Mouse (Mus musculus): ENCODE measurements around the gene Gm20509.
A peak's percentile ranks its signal among the peaks of the same experiment; 100 is the strongest.
"Not testable (repeated sequence)": the region's sequence is repeated elsewhere in the genome, so short reads cannot be mapped to it uniquely, and the experiment has no call there.

The Gm20509 gene

GRCm38 (mm10) chr9:73102181-73102580 is at the start of gene Gm20509:
TSS of gene Gm20509 (plus strand) at chr9:73102470.
- no peak for DNase-seq (ENCODE audit: extremely low spot score)

- no peak for DNase-seq (ENCODE audit: extremely low spot score)
These were observed 46.8 kb upstream of the Gm20509 start for GRCm38 (mm10) chr9:73055441-73055911.

- no peak for DNase-seq (ENCODE audit: extremely low spot score)
These were observed 43.0 kb upstream of the Gm20509 start for GRCm38 (mm10) chr9:73059224-73059623.

- DNase-seq (ENCODE audit: extremely low spot score) = peak; percentile 30
These were observed 38.5 kb upstream of the Gm20509 start for GRCm38 (mm10) chr9:73063621-73064290.

GRCm38 (mm10) chr9:73067086-73067485 is 35.2 kb upstream of the Gm20509 start:
- DNase-seq (ENCODE audit: extremely low spot score) = peak; percentile 37

- DNase-seq (ENCODE audit: extremely low spot score) = no peak
These were observed 34.0 kb upstream of the Gm20509 start for GRCm38 (mm10) chr9:73068230-73068679.

- no peak for DNase-seq (ENCODE audit: extremely low spot score)
These were observed 33.6 kb upstream of the Gm20509 start for GRCm38 (mm10) chr9:73068688-73069087.

- DNase-seq (ENCODE audit: extremely low spot score) = no peak
These were observed 31.2 kb upstream of the Gm20509 start for GRCm38 (mm10) chr9:73070971-73071659.

- DNase-seq (ENCODE audit: extremely low spot score) = no peak
These were observed 29.8 kb upstream of the Gm20509 start for GRCm38 (mm10) chr9:73072426-73072825.

GRCm38 (mm10) chr9:73073169-73073568 is 29.1 kb upstream of the Gm20509 start:
- DNase-seq (ENCODE audit: extremely low spot score) = no peak

GRCm38 (mm10) chr9:73079349-73079748 is 22.9 kb upstream of the Gm20509 start:
- not testable (repeated sequence) for DNase-seq (ENCODE audit: extremely low spot score)

- DNase-seq (ENCODE audit: extremely low spot score) = no peak
These were observed 22.4 kb upstream of the Gm20509 start for GRCm38 (mm10) chr9:73079801-73080325.

GRCm38 (mm10) chr9:73082291-73083000 is 19.8 kb upstream of the Gm20509 start:
- no peak for DNase-seq (ENCODE audit: extremely low spot score)

GRCm38 (mm10) chr9:73083956-73084355 is 18.3 kb upstream of the Gm20509 start:
- no peak for DNase-seq (ENCODE audit: extremely low spot score)

- no peak for DNase-seq (ENCODE audit: extremely low spot score)
These were observed 16.4 kb upstream of the Gm20509 start for GRCm38 (mm10) chr9:73085845-73086244.

- DNase-seq (ENCODE audit: extremely low spot score) = no peak
These were observed 15.1 kb upstream of the Gm20509 start for GRCm38 (mm10) chr9:73087121-73087520.

GRCm38 (mm10) chr9:73087581-73087980 is 14.7 kb upstream of the Gm20509 start:
- DNase-seq (ENCODE audit: extremely low spot score) = no peak

- no peak for DNase-seq (ENCODE audit: extremely low spot score)
These were observed 12.9 kb upstream of the Gm20509 start for GRCm38 (mm10) chr9:73089222-73089920.

- no peak for DNase-seq (ENCODE audit: extremely low spot score)
These were observed 12.1 kb upstream of the Gm20509 start for GRCm38 (mm10) chr9:73090121-73090520.

- peak; percentile 59 for DNase-seq (ENCODE audit: extremely low spot score)
These were observed 10.5 kb upstream of the Gm20509 start for GRCm38 (mm10) chr9:73091747-73092146.

GRCm38 (mm10) chr9:73094580-73094979 is 7.7 kb upstream of the Gm20509 start:
- DNase-seq (ENCODE audit: extremely low spot score) = no peak

GRCm38 (mm10) chr9:73097898-73098297 is 4.4 kb upstream of the Gm20509 start:
- no peak for DNase-seq (ENCODE audit: extremely low spot score)

Data from embryo, embryonic 9.5 days (tissue).